Mouse (Mus musculus) liver, embryonic 13.5 days (tissue): ENCODE measurements around the gene Nupr1. TPM values are rescaled to one million over a fixed set of nuclear protein-coding genes. Genes with fewer than 3 reads are reported as not detected.

Experiments
- ATAC-seq: fragments of 200-750 bp; cut with Nextera tagmentation; 2 replicates; pipeline ENCODE4 v1.8.0; 2017; ENCODE audit warnings: low read depth, mild to moderate bottlenecking, moderate number of reproducible peaks, moderate library complexity
- DNase-seq: peaks from one replicate; pipeline ENCODE4 v3.0.0; 2022
- H3K27ac ChIP-seq: fragments of 300-500 bp; sonication (generic); 2 replicates; pipeline ENCODE4 v1.5.1; 2015; ENCODE audit warnings: moderate library complexity, mild to moderate bottlenecking, inconsistent platforms
- H3K27me3 ChIP-seq: fragments of 300-500 bp; sonication (generic); 2 replicates; pipeline ENCODE4 v1.6.1; 2015; ENCODE audit warnings: mild to moderate bottlenecking, inconsistent platforms
- H3K36me3 ChIP-seq: fragments of 300-500 bp; sonication (generic); 2 replicates; pipeline ENCODE4 v1.6.1; 2015; ENCODE audit warnings: mild to moderate bottlenecking, inconsistent platforms
- H3K4me1 ChIP-seq: fragments of 300-500 bp; sonication (generic); replicated peaks from 2 replicates; pipeline ENCODE4 v1.6.1; 2015; ENCODE audit warnings: inconsistent platforms
- H3K4me2 ChIP-seq: fragments of 300-500 bp; sonication (generic); 2 replicates; pipeline ENCODE4 v1.6.1; 2015; ENCODE audit warnings: inconsistent platforms, mild to moderate bottlenecking, moderate library complexity
- H3K4me3 ChIP-seq: fragments of 300-500 bp; sonication (generic); replicated peaks from 2 replicates; pipeline ENCODE4 v1.5.1; 2015; ENCODE audit warnings: mild to moderate bottlenecking, inconsistent platforms
- H3K9ac ChIP-seq: fragments of 300-500 bp; sonication (generic); 2 replicates; pipeline ENCODE4 v1.6.1; 2015; ENCODE audit warnings: mild to moderate bottlenecking, inconsistent platforms
- H3K9me3 ChIP-seq: fragments of 300-500 bp; sonication (generic); replicated peaks from 2 replicates; pipeline ENCODE4 v1.6.1; 2016; ENCODE audit warnings: inconsistent platforms
- WGBS: fragments of 180-500 bp; shearing (Covaris S2); methylation state at CpG from one replicate; pipeline ENCODE4 v1.1.7; 2015; ENCODE audit not compliant: insufficient replicate concordance; 5-methylcytosine and 5-hydroxymethylcytosine counted together
- polyA plus RNA-seq: library from polyadenylated mRNA; unstranded; fragments of >200 nt; fragmentation: Nextera tagmentation; extraction: Ambion mirVana; gene quantifications from 2 replicates; pipeline ENCODE4 v1.2.1, GENCODE M21; 2015

Nupr1 gene
- polyA plus RNA-seq, 1 experiment from 2014 or later, result 2.0 TPM

DNA sequence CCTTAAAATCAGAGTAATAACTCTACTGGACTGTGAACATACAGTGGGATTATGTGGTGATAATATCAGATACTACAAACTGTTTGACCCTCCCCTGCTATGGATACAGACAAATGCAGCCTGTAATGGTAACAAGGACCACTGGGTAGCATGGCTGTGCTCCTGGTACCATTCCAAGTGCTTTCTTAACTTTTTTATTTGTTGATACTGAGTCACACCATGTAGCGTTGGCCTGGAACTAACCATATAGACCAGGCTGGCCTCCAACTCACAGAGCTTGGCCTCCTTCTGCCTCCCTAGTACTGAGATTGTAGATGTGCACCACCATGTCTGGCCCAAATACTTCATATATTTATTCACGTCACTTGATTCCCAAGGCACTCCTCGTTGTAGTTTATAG, 34.6 kb upstream of the Nupr1 start:
- no peaks in the 10 kb centered on the region for H3K9me3 ChIP-seq
- peaks cover 12% of the 10 kb centered on the region; the same call in 1 of the 2 replicates for H3K4me1 ChIP-seq
- H3K27ac ChIP-seq, result no peak overlapping the region
- H3K4me3 ChIP-seq, result no peak overlapping the region
- peaks cover 63% of the 10 kb centered on the region for H3K36me3 ChIP-seq
- WGBS, result 90% methylated on average over 3 of the region's 3 CpGs
- no peak for DNase-seq
- H3K9ac ChIP-seq, result no peak overlapping the region
- no peaks in the 10 kb centered on the region for H3K27me3 ChIP-seq
- no peak overlapping the region for H3K4me2 ChIP-seq
- ATAC-seq, result no peak

DNA sequence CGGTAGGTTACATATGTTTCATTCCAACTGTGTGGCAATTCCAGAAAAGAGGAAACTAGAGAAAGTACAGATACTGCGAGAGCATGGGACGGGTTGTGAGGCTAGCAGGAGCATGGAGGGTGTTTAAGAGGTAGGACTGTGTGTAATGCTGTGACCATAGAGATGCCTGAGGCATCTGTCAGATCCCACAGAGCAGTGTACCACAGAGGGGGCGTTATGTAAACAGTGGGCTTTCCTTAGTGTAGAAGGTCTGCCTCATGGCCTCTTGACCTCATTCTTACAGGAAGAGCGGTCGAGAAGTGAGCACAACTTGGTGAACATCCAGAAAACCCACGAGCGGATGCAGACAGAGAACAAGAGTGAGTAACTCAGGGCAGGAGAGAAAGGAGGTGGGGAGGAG, 33.0 kb upstream of the Nupr1 start:
- H3K4me2 ChIP-seq, result no peak overlapping the region
- peaks cover 57% of the 10 kb centered on the region for H3K36me3 ChIP-seq
- 80% methylated on average over 8 of the region's 8 CpGs for WGBS
- no peaks in the 10 kb centered on the region for H3K27me3 ChIP-seq
- ATAC-seq (no peak; the same call in 1 of the 2 replicates), DNase-seq (no peak)
- H3K4me3 ChIP-seq, result no peak overlapping the region
- no peaks in the 10 kb centered on the region for H3K9me3 ChIP-seq
- H3K27ac ChIP-seq, result no peak overlapping the region
- H3K4me1 ChIP-seq, result peaks cover 12% of the 10 kb centered on the region; the same call in 1 of the 2 replicates
- no peak overlapping the region for H3K9ac ChIP-seq

DNA sequence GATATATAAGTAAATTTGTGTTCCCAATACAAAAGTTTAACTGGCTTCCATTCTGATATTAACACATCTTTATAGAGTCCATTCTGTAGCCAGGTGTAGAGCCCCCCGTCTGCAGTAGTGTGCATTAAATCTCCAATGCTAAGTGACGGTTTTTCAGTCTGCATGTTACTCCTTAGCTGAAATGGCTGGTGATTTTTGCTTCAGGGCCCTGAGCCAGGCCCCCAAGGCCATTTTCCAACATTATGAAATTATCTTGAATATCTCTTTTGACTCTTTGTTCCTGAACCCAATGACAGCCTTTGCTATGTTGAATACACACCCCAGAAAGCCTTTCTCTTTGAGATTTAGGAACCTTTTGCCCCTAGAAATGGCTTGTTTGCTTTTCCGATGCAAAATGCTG, 29.1 kb upstream of the Nupr1 start:
- H3K4me1 ChIP-seq, result peaks cover 40% of the 10 kb centered on the region
- H3K36me3 ChIP-seq, result peaks cover 23% of the 10 kb centered on the region
- no peak overlapping the region for H3K4me2 ChIP-seq
- H3K9me3 ChIP-seq, result no peaks in the 10 kb centered on the region
- 78% methylated on average over 3 of the region's 3 CpGs for WGBS
- DNase-seq, result no peak
- no peak for ATAC-seq
- H3K27me3 ChIP-seq, result no peaks in the 10 kb centered on the region
- H3K9ac ChIP-seq, result no peak overlapping the region
- no peak overlapping the region for H3K4me3 ChIP-seq
- no peak overlapping the region for H3K27ac ChIP-seq

DNA sequence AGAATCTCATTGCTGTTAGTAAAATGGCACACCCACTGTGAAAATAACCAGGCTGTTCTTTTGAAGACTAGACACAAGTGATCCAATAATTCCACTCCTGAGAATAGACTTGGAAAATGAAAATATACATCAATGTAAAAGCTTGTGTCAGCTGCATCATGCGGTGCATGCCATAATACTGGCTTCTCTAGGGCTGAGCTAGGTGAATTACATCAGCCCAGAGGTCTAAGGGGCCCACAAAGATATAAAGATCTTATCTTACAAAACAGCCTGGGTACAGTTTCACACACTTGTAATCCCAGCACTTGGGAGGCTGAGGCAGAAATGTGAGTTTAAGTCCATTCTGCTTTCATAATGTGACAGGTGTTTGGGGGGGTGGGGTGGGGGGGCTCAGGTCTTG, 26.9 kb upstream of the Nupr1 start:
- H3K27me3 ChIP-seq, result no peaks in the 10 kb centered on the region
- H3K4me3 ChIP-seq, result no peak overlapping the region
- H3K4me1 ChIP-seq, result peaks cover 49% of the 10 kb centered on the region
- DNase-seq (no peak), ATAC-seq (no peak)
- no peaks in the 10 kb centered on the region for H3K9me3 ChIP-seq
- 73% methylated on average over 1 of the region's 1 CpGs for WGBS
- peaks cover 2% of the 10 kb centered on the region; the same call in 1 of the 2 replicates for H3K36me3 ChIP-seq
- H3K4me2 ChIP-seq, result no peak overlapping the region
- no peak overlapping the region for H3K9ac ChIP-seq
- H3K27ac ChIP-seq, result no peak overlapping the region

DNA sequence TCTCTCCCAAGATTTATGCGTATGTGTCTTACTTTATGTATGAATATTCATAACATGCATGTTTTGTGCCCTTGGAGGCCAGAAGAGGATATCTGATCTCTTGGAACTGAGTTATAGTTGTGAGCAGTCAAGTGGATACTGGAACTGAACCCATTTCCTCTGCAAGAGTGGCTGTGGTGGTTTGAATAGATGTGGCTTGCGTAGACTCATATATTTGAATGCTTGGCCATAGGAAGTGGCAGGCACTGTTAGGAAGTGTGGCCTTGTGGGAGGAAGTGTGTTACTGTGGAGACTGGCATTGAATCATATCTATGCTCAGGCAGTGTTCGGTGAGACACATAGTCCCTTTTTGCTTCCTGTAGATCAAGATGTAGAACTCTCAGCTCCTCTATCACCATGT, 25.0 kb upstream of the Nupr1 start:
- Histone ChIP-seq H3K27ac (peak overlapping the region; percentile 59), H3K4me1 (peaks cover 65% of the 10 kb centered on the region)
- ATAC-seq, result 0 out of 2 replicates have a peak, but pooled peaks have one; percentile 13

DNA sequence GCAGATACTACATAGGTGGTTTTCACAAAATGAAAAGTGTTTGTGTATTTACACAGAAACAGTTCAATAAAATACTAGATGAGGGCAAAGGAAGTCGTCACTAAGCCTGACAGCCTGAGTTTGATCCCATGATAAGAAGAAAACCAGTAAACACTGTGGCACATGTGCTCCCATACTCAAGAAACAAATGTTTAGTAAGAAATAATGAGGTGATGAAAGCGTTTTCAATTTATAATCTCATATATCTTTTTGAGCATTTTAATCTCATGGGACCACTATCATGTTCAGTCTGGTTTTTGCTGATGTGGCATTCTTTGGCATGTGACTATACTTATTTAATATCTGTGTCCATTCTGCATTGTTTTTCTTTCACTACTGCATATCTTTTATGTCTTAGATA, 23.3 kb upstream of the Nupr1 start:
- Histone ChIP-seq H3K4me3 (no peak overlapping the region), H3K4me1 (peaks cover 76% of the 10 kb centered on the region), H3K27me3 (no peaks in the 10 kb centered on the region), H3K27ac (no peak overlapping the region), H3K4me2 (no peak overlapping the region), H3K36me3 (no peaks in the 10 kb centered on the region), H3K9me3 (no peaks in the 10 kb centered on the region), H3K9ac (no peak overlapping the region)
- DNase-seq, result no peak
- WGBS, result 54% methylated on average over 2 of the region's 2 CpGs
- ATAC-seq, result no peak

More for the DNA sequence above, 25.0 kb upstream of the Nupr1 start:
- no peak for DNase-seq
- Histone ChIP-seq H3K9me3 (no peaks in the 10 kb centered on the region), H3K4me3 (no peak overlapping the region), H3K4me2 (no peak overlapping the region), H3K36me3 (no peaks in the 10 kb centered on the region), H3K27me3 (no peaks in the 10 kb centered on the region), H3K9ac (no peak overlapping the region)
- 60% methylated on average over 3 of the region's 3 CpGs for WGBS

DNA sequence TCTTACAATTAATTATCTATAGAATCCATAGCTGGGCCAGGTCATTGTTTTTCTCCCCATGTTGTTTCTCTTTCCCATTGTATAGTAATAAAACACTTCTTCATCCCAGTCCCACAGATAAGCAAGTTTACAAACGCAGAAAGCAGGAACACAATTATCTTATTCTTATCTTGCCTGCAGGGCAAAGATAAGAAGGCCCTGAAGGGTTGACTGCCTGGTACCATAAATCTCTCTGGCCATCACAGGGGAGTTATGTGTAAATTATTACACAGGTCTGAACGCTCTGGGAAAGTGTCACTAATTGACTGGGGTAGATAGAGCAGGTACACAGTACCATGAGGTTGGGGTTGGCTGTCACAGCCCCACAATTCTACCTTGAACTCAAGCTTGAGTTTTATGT, 20.2 kb upstream of the Nupr1 start:
- H3K4me2 ChIP-seq, result peak overlapping the region; percentile 83

DNA sequence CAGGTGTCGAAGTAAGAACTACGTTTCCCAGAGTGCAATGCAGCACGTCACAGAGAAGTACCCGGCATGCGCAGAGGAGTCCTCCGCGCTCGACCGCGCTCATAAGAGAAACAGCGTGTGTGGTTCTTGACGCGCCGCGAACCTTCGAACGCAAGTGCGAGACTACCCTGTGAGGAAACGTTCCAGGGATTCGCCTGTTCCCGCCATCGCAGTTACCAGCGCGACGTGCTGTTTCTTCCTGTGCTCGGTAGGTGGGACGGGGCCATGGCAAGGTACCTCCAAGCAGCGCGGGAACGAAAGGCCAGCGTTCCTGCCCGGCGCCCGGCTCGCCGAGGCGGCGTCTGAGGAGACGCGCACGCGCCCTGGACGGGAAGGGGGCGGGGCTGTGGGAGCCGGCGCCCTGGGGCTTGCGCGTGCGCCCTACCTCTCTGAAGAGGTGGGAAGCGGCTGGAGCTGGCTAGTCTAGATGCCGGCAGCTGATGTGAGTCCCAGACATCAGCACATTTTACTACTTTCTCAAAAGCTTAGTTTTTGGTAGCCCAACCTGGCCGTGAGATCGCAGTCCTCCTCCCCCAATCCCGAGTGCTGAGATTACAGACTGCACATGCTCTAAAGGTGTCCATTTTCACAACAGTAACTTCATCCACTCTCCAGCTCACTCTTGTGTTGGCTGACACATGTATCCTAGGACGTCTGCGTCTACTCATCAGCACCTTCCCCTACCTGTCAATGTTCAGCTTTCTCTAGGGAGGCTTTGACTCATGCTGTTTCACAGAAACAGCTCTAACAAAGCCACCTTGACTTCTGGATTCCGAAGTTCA, 18.8 kb upstream of the Nupr1 start, which contains the start of gene Sgf29:
Sgf29 (plus strand) TSS at position 79 of the 821 bp plus-strand sequence.
- DNase-seq, result peak; percentile 89
- H3K27ac ChIP-seq, result peak within 1 kb of the TSS; percentile 96
- H3K9me3 ChIP-seq, result no peaks in the 10 kb centered on the region
- H3K4me1 ChIP-seq, result peaks cover 55% of the 10 kb centered on the region
- H3K4me3 ChIP-seq, result peak within 1 kb of the TSS; percentile 71
- H3K36me3 ChIP-seq, result no peaks in the 10 kb centered on the region
- WGBS, result 1% methylated on average over 57 of the region's 57 CpGs
- peak; percentile 97 for ATAC-seq
- H3K9ac ChIP-seq, result peak within 1 kb of the TSS; percentile 80
- H3K4me2 ChIP-seq, result peak within 1 kb of the TSS; percentile 83
- no peaks in the 10 kb centered on the region for H3K27me3 ChIP-seq

More for the DNA sequence above, 20.2 kb upstream of the Nupr1 start:
- H3K9me3 ChIP-seq, result no peaks in the 10 kb centered on the region
- H3K4me1 ChIP-seq, result peaks cover 61% of the 10 kb centered on the region
- 7% methylated on average over 2 of the region's 2 CpGs for WGBS
- no peaks in the 10 kb centered on the region for H3K27me3 ChIP-seq
- DNase-seq (peak; percentile 18), ATAC-seq (peak; percentile 39)
- peak overlapping the region; percentile 96 for H3K27ac ChIP-seq
- H3K36me3 ChIP-seq, result no peaks in the 10 kb centered on the region
- peak overlapping the region; percentile 50 for H3K9ac ChIP-seq
- H3K4me3 ChIP-seq, result peak overlapping the region; percentile 71; the same call in 1 of the 2 replicates

DNA sequence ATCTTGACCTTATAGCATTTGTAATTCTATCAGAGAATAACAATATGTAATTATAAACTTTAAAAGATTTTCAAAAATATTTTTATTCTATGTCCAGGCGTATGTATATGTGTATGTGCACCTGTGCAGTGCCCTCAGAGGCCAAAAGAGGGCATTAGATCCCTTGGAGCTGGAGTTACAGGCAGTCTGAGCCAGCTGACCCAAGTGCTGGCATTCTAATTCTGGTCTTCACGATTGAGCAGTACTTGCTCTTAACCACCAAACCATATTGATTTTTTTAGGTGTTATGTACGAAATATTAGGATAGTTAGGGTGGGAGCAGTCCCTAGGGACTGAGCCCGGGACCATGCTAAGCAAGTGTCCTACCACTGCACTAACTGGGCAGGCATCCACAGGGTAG, 17.8 kb upstream of the Nupr1 start:
- H3K9ac ChIP-seq, result peak overlapping the region; percentile 80; the same call in 1 of the 2 replicates
- DNase-seq, result no peak
- no peaks in the 10 kb centered on the region for H3K36me3 ChIP-seq
- 60% methylated on average over 4 of the region's 4 CpGs for WGBS
- no peaks in the 10 kb centered on the region for H3K9me3 ChIP-seq
- H3K4me1 ChIP-seq, result peaks cover 48% of the 10 kb centered on the region
- peak overlapping the region; percentile 83 for H3K4me2 ChIP-seq
- no peak for ATAC-seq
- H3K27ac ChIP-seq, result no peak overlapping the region; the same call in 1 of the 2 replicates
- peak overlapping the region; percentile 71 for H3K4me3 ChIP-seq
- no peaks in the 10 kb centered on the region for H3K27me3 ChIP-seq

DNA sequence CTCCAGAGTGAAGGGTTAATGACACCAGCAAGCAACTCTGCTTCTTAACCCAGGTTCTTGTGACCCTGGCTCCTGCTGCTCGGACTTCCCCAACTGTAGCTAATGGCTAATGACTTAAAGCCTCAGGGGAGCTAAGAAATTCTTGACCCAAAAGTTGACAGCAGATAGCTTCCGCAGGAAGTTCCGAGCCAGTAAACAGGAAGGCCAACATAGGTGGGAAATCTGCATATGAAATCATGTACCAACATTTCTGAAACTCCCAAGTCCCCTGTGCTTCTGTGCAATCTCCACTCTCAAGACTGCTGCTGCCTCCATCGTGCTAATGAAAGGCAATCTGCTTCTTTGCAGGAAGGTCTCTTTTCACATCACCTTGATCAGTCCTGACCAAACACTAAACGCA, 15.0 kb upstream of the Nupr1 start:
- H3K36me3 ChIP-seq, result no peaks in the 10 kb centered on the region
- 48% methylated on average over 5 of the region's 5 CpGs for WGBS
- no peak overlapping the region for H3K4me3 ChIP-seq
- DNase-seq (no peak), ATAC-seq (no peak)
- H3K9ac ChIP-seq, result no peak overlapping the region
- H3K9me3 ChIP-seq, result no peaks in the 10 kb centered on the region
- H3K27ac ChIP-seq, result no peak overlapping the region
- no peaks in the 10 kb centered on the region for H3K27me3 ChIP-seq
- H3K4me1 ChIP-seq, result peaks cover 25% of the 10 kb centered on the region
- H3K4me2 ChIP-seq, result no peak overlapping the region

DNA sequence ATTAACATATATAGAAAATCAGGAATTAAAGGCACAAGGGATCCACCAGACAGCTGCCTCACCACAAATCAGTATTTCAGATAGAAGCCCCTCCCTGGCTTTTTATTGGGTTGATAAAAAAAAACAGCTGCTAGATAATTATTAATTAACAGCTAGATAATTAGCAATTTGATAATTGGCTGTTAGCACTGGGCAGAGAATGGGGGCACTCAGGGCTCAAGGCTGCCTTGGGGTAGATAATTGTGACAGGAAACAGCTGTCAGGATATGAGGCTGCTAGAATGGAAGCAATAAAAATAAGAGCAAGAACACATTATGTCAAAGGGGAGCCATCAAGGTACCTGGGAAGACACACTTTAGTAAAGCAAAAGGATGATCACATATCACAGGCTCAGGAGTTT, 14.3 kb upstream of the Nupr1 start:
- DNase-seq (no peak), ATAC-seq (no peak)
- no peak overlapping the region for H3K27ac ChIP-seq
- no peaks in the 10 kb centered on the region for H3K27me3 ChIP-seq
- no peak overlapping the region for H3K4me3 ChIP-seq
- H3K4me2 ChIP-seq, result no peak overlapping the region
- no peak overlapping the region for H3K9ac ChIP-seq
- no peaks in the 10 kb centered on the region for H3K36me3 ChIP-seq
- H3K4me1 ChIP-seq, result peaks cover 17% of the 10 kb centered on the region
- H3K9me3 ChIP-seq, result no peaks in the 10 kb centered on the region

DNA sequence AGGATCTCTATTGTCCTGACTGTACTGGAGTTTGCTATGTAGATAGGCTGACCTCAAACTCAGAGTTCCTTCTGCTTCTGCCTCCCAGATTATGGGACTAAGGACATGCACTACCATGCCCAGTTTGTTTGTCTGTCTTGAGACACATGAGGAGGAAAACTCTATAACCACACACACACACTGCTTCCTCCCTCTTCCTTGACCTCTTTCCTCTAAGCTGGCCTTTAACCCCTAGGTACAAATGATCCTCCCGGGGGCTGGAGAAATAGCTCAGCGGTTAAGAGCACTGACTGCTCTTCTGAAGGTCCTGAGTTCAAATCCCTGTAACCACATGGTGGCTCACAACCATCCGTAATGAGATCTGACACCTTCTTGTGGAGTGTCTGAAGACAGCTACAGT, 13.7 kb upstream of the Nupr1 start:
- 39% methylated on average over 3 of the region's 3 CpGs for whole genome bisulfite sequencing
- Histone ChIP-seq H3K4me3 (no peak overlapping the region), H3K36me3 (no peaks in the 10 kb centered on the region), H3K4me1 (peaks cover 13% of the 10 kb centered on the region), H3K27me3 (no peaks in the 10 kb centered on the region), H3K9me3 (no peaks in the 10 kb centered on the region), H3K27ac (no peak overlapping the region), H3K4me2 (no peak overlapping the region), H3K9ac (no peak overlapping the region)
- DNase-seq (no peak), ATAC-seq (no peak)
